Comparison of ENCODE assay signal across 20 mouse cellular contexts in genomic region chr16:95736059-95736458, GRCm38 (mm10). TPM values are rescaled to one million over a fixed set of nuclear protein-coding genes. Genes with fewer than 3 reads are reported as not detected.
DNase-seq lines count a peak whose midpoint lies in the region; ATAC-seq and TF ChIP-seq lines count a peak whose summit lies in the region.
"Had no signal": no experiment of that assay in that cellular context is flagged by ENCODE, and none has a peak within 500 bp of the region (broad histone marks: within the 10 kb centered on the region; RNA-seq: fewer than 3 reads in every experiment).

No protein-coding gene starts in this region.

- H3K4me1 ChIP-seq in embryonic facial prominence, embryonic 12.5 days = 0 out of 2 replicates have a peak, but pooled peaks cover 2% of the 10 kb centered on the region
- peaks cover 30% of the 10 kb centered on the region for H3K4me1 ChIP-seq in embryonic facial prominence, embryonic 10.5 days
- peaks cover 2% of the 10 kb centered on the region for H3K4me1 ChIP-seq in lung, embryonic 16.5 days (replicated peaks; ENCODE audit: control insufficient read depth, insufficient read depth, low read length)
- H3K4me1 ChIP-seq in embryonic facial prominence, embryonic 13.5 days = peaks cover 12% of the 10 kb centered on the region
- H3K4me1 ChIP-seq in midbrain, postnatal 0 days (ENCODE audit: insufficient read depth, low read length) = 0 out of 2 replicates have a peak, but pooled peaks cover 4% of the 10 kb centered on the region
- H3K4me1 ChIP-seq: forebrain, embryonic 12.5 days; intestine, embryonic 15.5 days had no signal

- no peaks in the 10 kb centered on the region for H3K27me3 ChIP-seq in embryonic facial prominence, embryonic 12.5 days
- H3K27me3 ChIP-seq in embryonic facial prominence, embryonic 10.5 days (replicated peaks; ENCODE audit: low read depth, poor library complexity, severe bottlenecking) = no peaks in the 10 kb centered on the region; the same call in 1 of the 2 replicates
- no peaks in the 10 kb centered on the region for H3K27me3 ChIP-seq in lung, embryonic 16.5 days (ENCODE audit: control insufficient read depth, insufficient read depth, low read depth, low read length)
- no peaks in the 10 kb centered on the region for H3K27me3 ChIP-seq in embryonic facial prominence, embryonic 13.5 days
- no peaks in the 10 kb centered on the region for H3K27me3 ChIP-seq in midbrain, postnatal 0 days (ENCODE audit: insufficient read depth, low read length)
- H3K27me3 ChIP-seq: intestine, embryonic 15.5 days; limb, embryonic 13.5 days; midbrain, embryonic 12.5 days had no signal

- no peak overlapping the region for H3K4me2 ChIP-seq in embryonic facial prominence, embryonic 12.5 days (replicated peaks)
- no peak overlapping the region for H3K4me2 ChIP-seq in lung, embryonic 16.5 days (ENCODE audit: low read depth, low read length)
- no peak overlapping the region for H3K4me2 ChIP-seq in embryonic facial prominence, embryonic 13.5 days
- H3K4me2 ChIP-seq in midbrain, postnatal 0 days (ENCODE audit: low read depth, low read length, poor library complexity, severe bottlenecking) = no peak overlapping the region
- H3K4me2 ChIP-seq: forebrain, embryonic 12.5 days; intestine, embryonic 15.5 days; limb, embryonic 13.5 days; midbrain, embryonic 12.5 days had no signal

- no peak for DNase-seq in embryonic facial prominence, embryonic 10.5 days (ENCODE audit: low spot score)
- no peak for DNase-seq in lung, postnatal 4 days
- no peak for DNase-seq in MN1 (ENCODE audit: low spot score)
- DNase-seq in heart, adult 18-20 months = no peak
- no peak for DNase-seq in midbrain, postnatal 0 days (ENCODE audit: low spot score)
- DNase-seq: adrenal gland, adult 2 months; cerebellum, adult 11-12 months; cerebellum, postnatal 10 days; gastrocnemius, postnatal 36 days; kidney, adult 8-10 months; kidney, postnatal 10 days had no signal

- H3K36me3 ChIP-seq in embryonic facial prominence, embryonic 12.5 days = no peaks in the 10 kb centered on the region
- H3K36me3 ChIP-seq in embryonic facial prominence, embryonic 10.5 days (replicated peaks) = no peaks in the 10 kb centered on the region
- H3K36me3 ChIP-seq in lung, embryonic 16.5 days (ENCODE audit: control insufficient read depth, insufficient read depth, low read length) = no peaks in the 10 kb centered on the region
- H3K36me3 ChIP-seq in embryonic facial prominence, embryonic 13.5 days = no peaks in the 10 kb centered on the region
- H3K36me3 ChIP-seq in midbrain, postnatal 0 days (ENCODE audit: insufficient read depth, low read length) = no peaks in the 10 kb centered on the region
- H3K36me3 ChIP-seq: forebrain, embryonic 12.5 days; intestine, embryonic 15.5 days; limb, embryonic 13.5 days; midbrain, embryonic 12.5 days had no signal

- ATAC-seq in embryonic facial prominence, embryonic 12.5 days (ENCODE audit: insufficient number of reproducible peaks, insufficient read depth, low FRiP score, low TSS enrichment) = no peak
- no peak for ATAC-seq in lung, embryonic 16.5 days (ENCODE audit: low read depth)
- peak; percentile 56; the same call in 1 of the 2 replicates for ATAC-seq in embryonic facial prominence, embryonic 13.5 days (ENCODE audit: insufficient number of reproducible peaks, insufficient read depth, low FRiP score, low TSS enrichment, low read depth)
- ATAC-seq in midbrain, postnatal 0 days (ENCODE audit: low FRiP score) = no peak
- ATAC-seq: hindbrain, embryonic 16.5 days; intestine, embryonic 15.5 days had no signal

- H3K9ac ChIP-seq in embryonic facial prominence, embryonic 12.5 days = no peak overlapping the region
- H3K9ac ChIP-seq in lung, embryonic 16.5 days (ENCODE audit: low read length) = no peak overlapping the region
- no peak overlapping the region for H3K9ac ChIP-seq in embryonic facial prominence, embryonic 13.5 days
- H3K9ac ChIP-seq in midbrain, postnatal 0 days (replicated peaks; ENCODE audit: low read length, poor library complexity, severe bottlenecking) = no peak overlapping the region
- H3K9ac ChIP-seq: forebrain, embryonic 12.5 days; intestine, embryonic 15.5 days; limb, embryonic 13.5 days; midbrain, embryonic 12.5 days had no signal

- H3K27ac ChIP-seq in embryonic facial prominence, embryonic 12.5 days = 0 out of 2 replicates have a peak overlapping the region, but pooled peaks have one; percentile 20
- no peak overlapping the region for H3K27ac ChIP-seq in embryonic facial prominence, embryonic 10.5 days (replicated peaks)
- peak overlapping the region; percentile 2; the same call in 1 of the 2 replicates for H3K27ac ChIP-seq in lung, embryonic 16.5 days (ENCODE audit: low read length)
- no peak overlapping the region for H3K27ac ChIP-seq in embryonic facial prominence, embryonic 13.5 days
- no peak overlapping the region for H3K27ac ChIP-seq in midbrain, postnatal 0 days (ENCODE audit: low read depth, low read length)
- H3K27ac ChIP-seq: forebrain, embryonic 12.5 days; intestine, embryonic 15.5 days; limb, embryonic 13.5 days; midbrain, embryonic 12.5 days had no signal

- H3K4me3 ChIP-seq in embryonic facial prominence, embryonic 12.5 days = no peak overlapping the region
- no peak overlapping the region for H3K4me3 ChIP-seq in embryonic facial prominence, embryonic 10.5 days
- H3K4me3 ChIP-seq in lung, embryonic 16.5 days (ENCODE audit: low read length) = no peak overlapping the region
- no peak overlapping the region for H3K4me3 ChIP-seq in embryonic facial prominence, embryonic 13.5 days
- no peak overlapping the region for H3K4me3 ChIP-seq in midbrain, postnatal 0 days (ENCODE audit: low read depth, low read length)
- H3K4me3 ChIP-seq: erythroblast, embryonic 14.5 days; forebrain, embryonic 12.5 days; intestine, embryonic 15.5 days; limb, embryonic 13.5 days; midbrain, embryonic 12.5 days had no signal

- no peak for TF ChIP-seq CTCF in midbrain, postnatal 0 days (IDR thresholded peaks at IDR 0.05)

- no peaks in the 10 kb centered on the region for H3K9me3 ChIP-seq in embryonic facial prominence, embryonic 12.5 days
- no peaks in the 10 kb centered on the region for H3K9me3 ChIP-seq in embryonic facial prominence, embryonic 10.5 days
- H3K9me3 ChIP-seq in lung, embryonic 16.5 days (ENCODE audit: control insufficient read depth, low read length) = no peaks in the 10 kb centered on the region
- no peaks in the 10 kb centered on the region for H3K9me3 ChIP-seq in embryonic facial prominence, embryonic 13.5 days
- H3K9me3 ChIP-seq in midbrain, postnatal 0 days (ENCODE audit: low read length) = no peaks in the 10 kb centered on the region; the same call in 1 of the 2 replicates
- H3K9me3 ChIP-seq: forebrain, embryonic 12.5 days; intestine, embryonic 15.5 days; limb, embryonic 13.5 days; midbrain, embryonic 12.5 days had no signal

RNA-seq across cellular contexts. Expression of gene Ets2, which starts 34.2 kb away (rescaled TPM):
- polyA plus RNA-seq in embryonic facial prominence, embryonic 12.5 days (2016; fragmentation: Nextera tagmentation; extraction: Ambion mirVana) = 67.6 and 72.3 TPM in 2 replicates
- 32.6 and 33.2 TPM in 2 replicates for polyA plus RNA-seq in embryonic facial prominence, embryonic 10.5 days (2016; fragmentation: Nextera tagmentation; extraction: Ambion mirVana)
- 121 and 123 TPM in 2 replicates for polyA plus RNA-seq in lung, embryonic 16.5 days (2015; fragmentation: Nextera tagmentation; extraction: Ambion mirVana)
- polyA plus RNA-seq in embryonic facial prominence, embryonic 13.5 days (2015; fragmentation: Nextera tagmentation; extraction: Ambion mirVana) = 74.7 and 87.7 TPM in 2 replicates
- total RNA-seq in heart, adult 18-20 months (2021) = 10 to 100 TPM; 44.7 to 51.2 TPM
- total RNA-seq in midbrain, postnatal 0 days (2014; rRNA removed) = 19.0 and 21.9 TPM in 2 replicates
- polyA plus RNA-seq in midbrain, postnatal 0 days (2015; fragmentation: Nextera tagmentation; extraction: Ambion mirVana) = 15.9 and 16.5 TPM in 2 replicates

Comparison
In these comparisons a context has a peak if more than half of its experiments do, and no peak if none do; other contexts are left out.
1. H3K27ac ChIP-seq: peak in embryonic facial prominence, embryonic 12.5 days (single experiment) and lung, embryonic 16.5 days (single experiment); none in embryonic facial prominence, embryonic 10.5 days (single experiment), embryonic facial prominence, embryonic 13.5 days (single experiment) and midbrain, postnatal 0 days (single experiment).